Mouse (Mus musculus) embryonic fibroblast, embryonic 13.5 days (primary cell): ENCODE data around the gene Ngf. TPM values are rescaled to one million over a fixed set of nuclear protein-coding genes. Genes with fewer than 3 reads are reported as not detected.

Experiments used
- H3K27ac ChIP-seq: 2 replicates; pipeline ENCODE4 v1.5.1; 2012; ENCODE audit warnings: low read length, control low read depth, inconsistent platforms; ENCODE audit not compliant: insufficient read depth
- H3K4me1 ChIP-seq: 2 replicates; pipeline ENCODE4 v1.6.1; 2011; ENCODE audit warnings: low read length; ENCODE audit not compliant: control insufficient read depth, insufficient read depth
- H3K4me3 ChIP-seq: 2 replicates; pipeline ENCODE4 v1.5.1; 2011; ENCODE audit warnings: mild to moderate bottlenecking, control low read depth, low read length; ENCODE audit not compliant: insufficient read depth
- CTCF ChIP-seq: IDR thresholded peaks from 2 replicates; pipeline ENCODE4 v1.5.1; 2011; ENCODE audit warnings: mild to moderate bottlenecking, control low read depth, low read length, moderate library complexity, borderline replicate concordance; ENCODE audit not compliant: insufficient read depth
- POLR2A ChIP-seq: IDR thresholded peaks from 2 replicates; pipeline ENCODE4 v1.6.1; 2011; ENCODE audit warnings: low read depth, mild to moderate bottlenecking, control low read depth, low read length, moderate library complexity
- polyA plus RNA-seq: library from polyadenylated mRNA; stranded (reverse); fragments of >200 nt; gene quantifications from 2 replicates; pipeline ENCODE4 v1.2.4, GENCODE M21; 2011; ENCODE audit warnings: low read depth; ENCODE audit not compliant: missing spikeins, insufficient read length

Gene Ngf
- polyA plus RNA-seq, 1 experiment: 18.1 TPM

DNA sequence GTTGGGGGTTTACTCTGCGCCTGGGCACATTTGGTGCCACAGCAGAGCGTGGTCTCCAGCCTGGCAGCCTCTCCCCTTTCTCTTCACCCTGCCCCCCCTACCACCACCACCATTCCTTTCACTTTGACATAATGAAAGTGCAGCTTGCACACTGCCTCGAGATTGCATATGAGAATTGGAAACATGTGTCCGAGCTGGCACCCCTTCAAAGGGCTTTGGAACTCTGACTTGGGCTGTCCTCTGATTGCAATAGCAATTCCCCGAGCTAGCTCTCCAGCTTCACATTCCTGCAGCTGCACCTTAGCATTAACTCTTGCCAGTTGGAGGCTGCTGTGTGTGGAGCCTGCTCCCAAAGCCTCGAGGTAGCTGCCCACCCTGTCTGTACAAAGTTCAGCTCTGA is 56.8 kb downstream of the Ngf start:
- Histone ChIP-seq H3K4me3 (peak overlapping the region; percentile 19; the same call in 1 of the 2 replicates), H3K4me1 (peaks cover 19% of the 10 kb centered on the region), H3K27ac (peak overlapping the region; percentile 57)
- TF ChIP-seq POLR2A (no peak), CTCF (no peak)

DNA sequence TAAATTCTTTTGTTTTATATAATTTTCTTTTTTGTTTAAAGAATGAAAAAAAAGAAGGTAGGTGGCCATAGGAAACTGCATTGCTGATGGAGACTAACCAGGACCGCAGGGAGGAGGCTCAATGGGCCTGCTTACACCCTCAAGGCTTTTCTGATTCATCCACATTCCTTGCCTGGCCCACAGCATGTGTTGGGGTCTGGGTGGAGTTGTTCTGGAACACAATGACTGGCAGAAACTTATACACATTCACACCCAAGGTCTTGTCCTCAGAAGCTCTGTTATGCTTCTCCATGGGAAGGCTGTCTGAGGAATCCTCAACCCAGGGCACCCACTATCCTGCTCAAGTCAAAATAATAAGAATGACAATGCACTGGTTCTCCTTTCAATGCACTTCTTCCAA is 65.0 kb downstream of the Ngf start:
- TF ChIP-seq CTCF (no peak), POLR2A (no peak)
- H3K4me1 ChIP-seq: no peaks in the 10 kb centered on the region
- no peak overlapping the region for H3K27ac ChIP-seq
- H3K4me3 ChIP-seq: no peak overlapping the region

DNA sequence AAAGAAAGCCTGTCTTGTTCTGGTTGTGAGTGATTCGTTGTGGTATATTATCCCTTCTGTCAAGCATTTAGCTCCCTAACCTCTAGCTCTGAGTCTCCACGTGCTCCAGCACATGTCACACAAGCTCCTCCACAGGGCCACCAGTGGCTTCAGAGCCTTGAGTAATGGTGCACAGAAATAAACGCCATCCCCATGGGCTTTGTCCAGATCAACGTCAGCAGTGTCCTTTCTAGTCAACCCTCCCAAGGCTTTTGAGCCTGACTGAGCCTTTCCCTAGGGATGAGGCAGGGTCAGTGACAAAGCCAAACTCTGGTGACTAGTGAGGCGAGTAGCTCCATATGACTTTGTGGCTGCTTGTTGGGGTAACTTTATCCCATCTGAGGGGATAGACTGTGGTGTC is 73.9 kb downstream of the Ngf start:
- Histone ChIP-seq H3K4me3 (no peak overlapping the region), H3K27ac (no peak overlapping the region), H3K4me1 (no peaks in the 10 kb centered on the region)
- TF ChIP-seq POLR2A (no peak), CTCF (no peak)

DNA sequence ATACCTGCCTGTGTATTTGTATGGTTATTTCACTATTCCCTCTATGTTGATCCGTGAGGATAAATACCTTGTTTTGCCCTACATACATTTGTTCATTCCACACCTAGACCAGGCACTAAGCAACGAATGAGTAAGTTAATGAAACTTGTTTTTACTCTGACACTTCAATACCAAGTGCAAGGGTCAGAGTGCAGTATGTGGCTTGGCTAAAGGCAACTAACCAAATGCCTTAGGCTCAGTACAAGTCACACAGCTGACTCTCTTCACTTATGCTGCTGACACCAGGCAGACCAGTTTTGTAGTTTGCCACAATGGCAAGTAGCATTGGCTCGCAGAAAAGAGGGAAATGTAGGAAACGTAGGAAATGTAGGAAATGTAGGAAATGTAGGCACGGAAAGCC is 77.8 kb downstream of the Ngf start:
- peaks cover 4% of the 10 kb centered on the region; the same call in 1 of the 2 replicates for H3K4me1 ChIP-seq
- no peak overlapping the region for H3K4me3 ChIP-seq
- H3K27ac ChIP-seq: no peak overlapping the region
- no peak for TF ChIP-seq POLR2A
- TF ChIP-seq CTCF: no peak

DNA sequence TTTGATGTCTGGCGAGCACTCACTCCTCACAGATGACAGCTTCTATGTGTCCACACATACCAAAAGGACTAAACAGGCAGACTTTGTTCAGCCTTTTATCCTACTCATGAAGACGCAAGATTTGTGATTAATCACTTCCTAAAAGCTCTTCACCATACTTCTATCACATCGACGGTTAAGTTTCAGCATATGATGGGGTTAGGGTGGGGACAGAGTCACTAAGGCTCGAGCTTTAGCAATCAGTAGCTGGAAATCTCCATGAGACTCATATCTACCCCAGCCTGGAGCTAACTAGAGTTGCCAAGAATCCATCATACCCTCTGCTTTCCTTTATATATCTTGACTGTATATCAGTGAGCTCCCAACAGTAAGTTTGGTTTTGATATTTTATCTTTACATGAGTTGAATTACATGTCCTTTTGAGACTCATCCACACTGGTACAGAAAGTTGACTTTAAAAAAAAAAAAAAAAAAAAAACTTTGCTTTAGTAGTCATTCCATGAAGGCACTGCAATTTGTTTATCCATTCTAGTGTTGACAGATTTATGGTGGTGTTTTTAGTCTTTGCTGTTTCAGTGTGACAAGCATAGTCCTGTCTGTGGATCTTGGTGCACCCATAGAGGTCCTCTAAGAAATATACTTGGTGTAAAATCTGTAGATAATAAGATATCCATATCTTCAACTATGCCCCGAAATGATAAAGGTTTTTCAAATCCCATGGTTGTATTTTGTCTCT is 84.4 kb downstream of the Ngf start:
- H3K4me3 ChIP-seq: no peak overlapping the region
- no peak overlapping the region for H3K27ac ChIP-seq
- peaks cover 4% of the 10 kb centered on the region; the same call in 1 of the 2 replicates for H3K4me1 ChIP-seq
- no peak for TF ChIP-seq POLR2A
- no peak for TF ChIP-seq CTCF

DNA sequence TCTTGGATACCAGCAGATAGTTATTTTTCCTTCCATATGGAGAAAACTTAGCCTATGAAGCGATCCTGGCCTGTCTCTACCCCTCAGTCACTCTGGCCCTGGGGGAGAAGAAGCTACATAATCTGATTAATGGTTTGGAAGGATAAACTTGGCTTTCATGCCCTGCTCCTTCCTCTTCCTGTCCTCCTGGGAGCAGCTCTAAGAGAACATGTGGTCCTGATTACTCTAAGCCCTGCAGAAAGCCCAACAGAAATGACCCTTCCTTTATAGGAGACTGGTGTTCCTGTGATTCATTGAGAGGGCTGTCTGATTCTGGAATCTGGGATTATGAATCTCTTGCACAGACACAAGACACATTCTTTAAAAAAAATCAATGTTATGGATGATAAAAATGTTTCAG is 86.4 kb downstream of the Ngf start:
- H3K4me3 ChIP-seq: no peak overlapping the region
- no peak for TF ChIP-seq POLR2A
- no peak for TF ChIP-seq CTCF
- H3K27ac ChIP-seq: no peak overlapping the region
- peaks cover 4% of the 10 kb centered on the region; the same call in 1 of the 2 replicates for H3K4me1 ChIP-seq

DNA sequence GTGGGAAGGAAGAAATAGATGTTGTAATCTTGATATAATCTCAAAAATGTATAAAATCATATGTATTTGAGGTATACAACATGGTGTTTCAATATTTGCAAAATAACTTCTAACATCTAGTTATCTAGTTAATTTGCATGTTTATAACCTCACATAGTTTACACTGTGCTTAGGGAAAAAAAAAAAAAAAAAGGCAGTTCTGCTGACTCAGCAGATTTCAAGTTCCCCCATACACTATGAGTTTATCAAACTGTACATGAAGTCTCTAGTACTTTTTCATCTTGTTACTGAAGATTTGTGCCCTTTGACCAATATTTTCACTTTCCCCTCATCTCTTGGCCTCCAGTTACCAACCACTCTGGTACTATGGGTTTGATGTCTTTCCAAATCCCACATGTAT is 86.9 kb downstream of the Ngf start:
- H3K27ac ChIP-seq: no peak overlapping the region
- H3K4me1 ChIP-seq: peaks cover 4% of the 10 kb centered on the region; the same call in 1 of the 2 replicates
- no peak overlapping the region for H3K4me3 ChIP-seq
- TF ChIP-seq POLR2A: no peak
- no peak for TF ChIP-seq CTCF
